Mouse (Mus musculus): ENCODE results near the gene Taf1a.

Taf1a gene

DNA sequence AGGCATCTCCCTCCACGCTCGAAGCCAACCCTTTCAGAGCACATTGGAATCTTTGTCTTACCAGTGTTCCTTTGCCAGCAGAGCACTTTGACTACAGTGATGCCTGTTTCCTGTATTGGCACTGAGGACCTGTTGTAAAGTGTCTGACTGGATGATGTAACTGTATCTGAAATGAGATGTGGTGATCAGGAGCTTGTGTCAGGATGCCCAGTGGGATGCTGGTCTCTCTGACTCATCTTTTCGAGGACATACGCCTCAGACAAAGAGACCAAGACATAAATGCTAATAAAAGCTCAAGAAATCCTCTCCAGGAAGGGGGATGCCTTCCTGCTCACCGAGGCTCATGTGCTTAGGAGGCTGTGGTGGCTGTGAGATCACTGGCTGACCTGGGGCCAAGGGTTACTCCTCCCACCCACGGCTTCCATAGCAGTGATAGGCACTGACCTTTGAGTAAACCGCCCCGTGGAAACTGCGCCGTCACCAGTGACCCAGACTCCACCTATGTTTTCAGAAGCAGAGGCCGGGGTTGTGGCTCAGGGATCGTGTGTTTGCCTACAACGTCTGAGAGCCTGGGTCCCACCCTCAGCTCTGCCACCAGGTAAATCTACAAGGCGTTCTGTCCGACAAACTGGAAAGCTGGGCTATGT is 25.4 kb downstream of the Taf1a start:
- DNase-seq (ENCODE audit: low spot score) = no peak

DNA sequence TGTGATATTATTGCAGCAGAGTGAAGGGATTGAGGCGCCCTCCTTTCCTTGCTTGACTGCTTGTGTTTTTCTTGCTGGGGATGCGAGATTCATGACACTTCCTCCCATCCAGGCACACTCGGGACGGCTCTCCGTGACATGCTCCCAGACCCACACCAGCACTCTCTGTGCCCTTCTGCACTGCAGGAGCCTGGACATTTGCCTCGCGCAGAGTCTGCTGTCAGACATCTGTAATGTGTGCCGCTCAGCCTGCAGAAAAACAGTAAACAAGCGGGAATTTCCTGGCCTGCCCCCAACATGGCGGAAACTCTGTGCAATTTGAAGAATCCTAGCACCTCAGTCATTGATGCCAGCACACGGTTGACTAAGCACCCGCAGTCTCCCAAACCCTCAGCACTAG is 29.1 kb downstream of the Taf1a start, which contains the start of gene Hhipl2:
Gene Hhipl2, plus strand, starts transcription at position 343 of the 400 bp plus-strand sequence.
- DNase-seq (ENCODE audit: low spot score) = no peak

DNA sequence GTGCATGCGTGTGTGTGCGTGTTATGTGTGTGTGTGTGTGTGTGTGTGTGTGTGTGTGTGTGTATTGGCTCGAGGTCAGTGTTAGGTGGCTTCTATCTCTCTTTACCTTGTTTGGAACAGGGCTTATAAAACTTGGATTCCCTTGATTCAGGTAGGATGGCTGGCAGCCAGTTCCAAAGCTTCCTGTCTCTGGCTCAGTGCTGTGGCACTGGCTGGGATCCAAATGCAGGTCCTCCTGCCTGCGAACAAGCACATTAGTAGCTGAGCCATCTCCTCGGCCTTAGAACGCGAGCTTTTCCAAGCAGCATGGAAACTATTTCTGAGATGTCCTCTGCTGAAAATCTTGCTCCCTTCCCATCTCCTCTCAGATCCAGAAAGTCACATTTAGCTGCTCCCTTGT is 31.0 kb downstream of the Taf1a start:
- DNase-seq (ENCODE audit: low spot score) = no peak

DNA sequence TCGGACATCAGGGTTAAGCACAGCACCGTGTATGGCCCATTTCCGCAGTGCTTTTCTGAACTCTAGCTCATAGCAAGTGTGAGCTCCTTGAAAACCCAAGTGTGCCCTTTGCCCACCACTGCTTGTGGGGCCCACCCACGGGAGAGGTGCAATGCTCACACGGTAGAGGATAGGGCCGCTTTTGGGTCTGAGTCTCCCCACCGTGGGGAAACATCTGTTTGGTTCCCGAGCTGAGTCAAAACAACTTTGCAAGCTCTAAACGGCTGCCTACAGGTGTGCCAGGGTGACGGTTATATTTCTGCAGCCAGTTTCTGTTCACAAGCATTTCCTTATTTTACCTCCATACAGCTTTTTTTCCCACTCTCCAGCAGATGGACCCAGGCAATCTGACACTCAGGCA is 31.5 kb downstream of the Taf1a start:
- DNase-seq (ENCODE audit: low spot score) = no peak

DNA sequence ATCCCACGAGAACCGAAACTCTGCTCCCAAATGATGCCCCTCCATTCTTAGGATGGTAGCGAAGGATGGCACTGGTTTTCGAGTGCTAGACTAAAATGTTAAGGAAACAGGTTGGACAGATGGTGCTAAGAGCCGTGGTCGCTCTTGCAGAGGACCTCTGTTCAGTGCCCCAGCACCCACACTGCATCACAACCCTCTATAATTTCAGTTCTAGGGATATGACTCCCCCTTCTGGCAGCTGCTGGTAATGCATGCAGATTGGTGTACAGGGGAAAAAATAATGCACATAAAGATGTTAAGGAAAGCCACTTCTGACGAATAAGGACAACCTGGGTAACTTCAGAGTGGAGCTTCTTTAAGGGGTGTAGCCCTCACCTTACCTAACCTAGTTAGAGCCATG is 35.3 kb downstream of the Taf1a start:
- DNase-seq (ENCODE audit: low spot score) = no peak

DNA sequence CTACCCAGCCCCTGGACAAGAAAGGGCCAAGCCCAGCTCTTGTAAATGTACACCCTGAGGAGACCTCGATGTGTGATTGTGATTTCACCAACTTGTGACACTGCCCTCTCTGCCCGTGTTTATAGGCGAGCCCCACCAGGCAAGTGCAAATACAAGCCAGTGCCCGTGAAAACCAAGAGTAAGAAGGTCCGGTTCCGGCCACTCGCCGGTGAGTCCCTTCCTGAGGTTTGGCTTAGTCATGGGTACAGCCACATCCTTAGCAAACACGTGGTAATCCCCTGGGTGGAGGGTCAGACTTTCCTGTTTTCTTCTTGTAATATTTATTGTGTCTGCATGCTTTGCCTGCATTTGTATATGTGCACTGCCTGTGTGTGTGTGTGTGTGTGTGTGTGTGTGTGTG is 46.1 kb downstream of the Taf1a start:
- no peak for DNase-seq (ENCODE audit: low spot score)

DNA sequence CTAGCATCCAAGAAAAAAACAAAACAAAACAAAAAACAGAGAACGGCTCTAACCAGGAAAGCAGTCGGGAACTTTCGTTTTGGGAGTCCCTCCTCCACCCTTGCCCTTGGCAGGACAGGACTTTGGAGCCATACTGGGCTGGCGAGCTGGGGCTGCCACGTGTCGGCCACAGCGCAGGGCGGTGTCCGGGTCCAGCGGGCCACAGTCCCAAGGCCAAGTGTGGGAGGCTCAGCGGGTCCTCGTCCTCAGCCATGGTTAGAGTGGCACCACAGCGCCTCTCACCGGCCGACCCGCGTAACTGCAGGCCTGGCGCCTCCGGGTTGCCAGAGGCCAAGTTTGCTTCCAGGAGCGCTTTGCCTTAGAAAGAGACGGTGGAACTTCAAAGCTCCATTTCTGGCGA is 50.3 kb downstream of the Taf1a start:
- DNase-seq (ENCODE audit: low spot score) = peak; percentile 97

DNA sequence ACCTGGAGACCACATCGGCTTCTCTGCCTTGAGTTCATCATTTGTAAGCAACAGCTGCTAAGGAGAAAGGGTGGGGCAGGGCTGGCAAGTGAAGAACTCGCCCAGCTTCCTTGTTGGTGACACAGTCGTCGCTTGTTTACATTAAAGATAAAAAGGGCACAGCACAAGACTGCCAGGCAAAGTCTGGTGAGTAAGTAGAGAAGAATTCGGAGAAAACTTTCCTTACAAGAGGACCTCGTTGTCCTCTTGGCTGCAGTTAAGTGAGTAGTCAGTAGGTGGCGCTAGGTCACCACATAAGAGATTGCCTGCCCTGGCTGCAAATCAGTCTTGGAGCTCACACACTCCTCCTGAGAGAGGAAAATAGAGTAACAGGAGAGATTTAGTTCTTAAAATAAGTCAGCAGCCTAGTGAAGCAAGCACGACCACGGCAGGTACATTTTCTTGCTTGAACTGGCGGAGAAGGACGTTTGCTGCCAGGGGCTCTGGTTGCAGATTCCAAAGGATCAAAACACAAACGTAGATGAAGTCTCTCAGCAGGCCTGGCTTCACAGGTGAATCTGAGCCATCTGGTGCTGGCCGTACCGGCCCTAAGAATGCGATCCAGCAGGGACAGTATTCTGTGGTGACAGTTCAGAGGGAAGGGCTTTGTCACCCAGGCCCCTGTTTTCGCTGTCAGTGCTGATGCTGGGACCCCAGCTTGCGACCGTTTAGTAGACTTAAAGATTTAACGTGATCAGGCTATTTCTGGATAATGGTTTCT is 53.4 kb downstream of the Taf1a start:
- DNase-seq (ENCODE audit: low spot score) = peak; percentile 86

DNA sequence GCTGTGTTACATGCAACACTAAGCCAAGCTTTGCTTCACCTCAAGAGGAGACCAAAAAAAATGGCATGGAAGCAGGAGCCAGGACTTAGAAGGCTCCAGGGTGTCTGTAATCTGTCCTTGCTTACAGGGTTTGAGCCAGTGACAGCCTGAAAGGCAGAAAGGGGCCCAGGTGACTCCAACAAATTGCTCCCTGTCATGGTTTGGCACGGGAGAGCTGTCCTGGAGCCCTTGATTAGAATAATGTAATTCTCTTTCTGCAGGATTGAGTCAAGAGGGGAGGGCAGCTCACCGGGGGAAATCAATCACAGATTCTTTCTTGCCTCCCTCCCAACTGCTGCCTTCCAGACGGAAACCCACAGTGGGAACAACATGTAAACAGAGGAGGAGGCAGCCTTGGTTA is 64.3 kb downstream of the Taf1a start:
- no peak for DNase-seq (ENCODE audit: low spot score)

Measured in testis, postnatal 10 days (tissue).